Mouse (Mus musculus) spleen, postnatal 14 days (tissue): Measurements from ENCODE around the gene Cluh.

ENCODE experiments used
- DNase-seq, 2 experiments: peaks; one replicate each; pipeline ENCODE4 v3.0.0; 2021 to 2022; ENCODE audit warnings: low spot score in 2 of 2

Cluh gene

GRCm38 (mm10) chr11:74673561-74673960, 24.3 kb downstream of the Cluh start:
- no peak for DNase-seq

- no peak for DNase-seq
Observed at GRCm38 (mm10) chr11:74674713-74675112, 25.4 kb downstream of the Cluh start.

- no peak for DNase-seq
Observed at GRCm38 (mm10) chr11:74675156-74675555, 25.9 kb downstream of the Cluh start.

- DNase-seq = no peak
Observed at GRCm38 (mm10) chr11:74692151-74692550, 42.9 kb downstream of the Cluh start.

- no peak for DNase-seq
Observed at GRCm38 (mm10) chr11:74699505-74699904, 50.2 kb downstream of the Cluh start.

GRCm38 (mm10) chr11:74704068-74704467, 54.8 kb downstream of the Cluh start:
- DNase-seq = no peak

GRCm38 (mm10) chr11:74708781-74709180, 59.5 kb downstream of the Cluh start:
- DNase-seq = no peak

- no peak for DNase-seq
Observed at GRCm38 (mm10) chr11:74710671-74711070, 61.4 kb downstream of the Cluh start.

- no peak for DNase-seq
Observed at GRCm38 (mm10) chr11:74715971-74716525, 66.8 kb downstream of the Cluh start.
